Mouse (Mus musculus) limb, embryonic 13.5 days (tissue): ENCODE measurements around the gene Metap1d. TPM values are rescaled to one million over a fixed set of nuclear protein-coding genes. Genes with fewer than 3 reads are reported as not detected.

Experiments used
- ATAC-seq: fragments of 200-750 bp; cut with Nextera tagmentation; 2 replicates; pipeline ENCODE4 v1.8.0; 2017; ENCODE audit warnings: low read depth, moderate number of reproducible peaks, moderate TSS enrichment; ENCODE audit not compliant: low FRiP score
- H3K27ac ChIP-seq: fragments of 300-500 bp; sonication (generic); 2 replicates; pipeline ENCODE4 v1.5.1; 2015; ENCODE audit warnings: inconsistent platforms, mild to moderate bottlenecking, moderate library complexity
- H3K27me3 ChIP-seq: fragments of 300-500 bp; sonication (generic); 2 replicates; pipeline ENCODE4 v1.6.1; 2015; ENCODE audit warnings: mild to moderate bottlenecking, inconsistent platforms
- H3K36me3 ChIP-seq: fragments of 300-500 bp; sonication (generic); 2 replicates; pipeline ENCODE4 v1.6.1; 2015; ENCODE audit warnings: inconsistent platforms, mild to moderate bottlenecking, moderate library complexity
- H3K4me1 ChIP-seq: fragments of 300-500 bp; sonication (generic); 2 replicates; pipeline ENCODE4 v1.6.1; 2015; ENCODE audit warnings: inconsistent platforms
- H3K4me2 ChIP-seq: fragments of 300-500 bp; sonication (generic); replicated peaks from 2 replicates; pipeline ENCODE4 v1.6.1; 2015; ENCODE audit warnings: inconsistent platforms, mild to moderate bottlenecking, moderate library complexity
- H3K4me3 ChIP-seq: fragments of 300-500 bp; sonication (generic); 2 replicates; pipeline ENCODE4 v1.5.1; 2015; ENCODE audit warnings: moderate library complexity, mild to moderate bottlenecking, inconsistent platforms
- H3K9ac ChIP-seq: fragments of 300-500 bp; sonication (generic); 2 replicates; pipeline ENCODE4 v1.6.1; 2015; ENCODE audit warnings: mild to moderate bottlenecking, inconsistent platforms
- H3K9me3 ChIP-seq: fragments of 300-500 bp; sonication (generic); 2 replicates; pipeline ENCODE4 v1.6.1; 2016; ENCODE audit warnings: inconsistent platforms
- WGBS: fragments of 180-500 bp; shearing (Covaris S2); methylation state at CpG from one replicate; pipeline ENCODE4 v1.1.7; 2015; 5-methylcytosine and 5-hydroxymethylcytosine counted together
- polyA plus RNA-seq: library from polyadenylated mRNA; unstranded; fragments of >200 nt; fragmentation: Nextera tagmentation; extraction: Ambion mirVana; gene quantifications from 2 replicates; pipeline ENCODE4 v1.2.1, GENCODE M21; 2015

Metap1d gene
- polyA plus RNA-seq, 1 experiment from 2014 or later = 48.3 TPM

- no peak overlapping the region for H3K4me3 ChIP-seq
- H3K4me1 ChIP-seq = 0 out of 2 replicates have a peak, but pooled peaks cover 4% of the 10 kb centered on the region
- WGBS = 73% methylated on average over 13 of the region's 13 CpGs
Observed at GRCm38 (mm10) chr2:71458624-71459023, 5.5 kb downstream of the Metap1d start.

DNA sequence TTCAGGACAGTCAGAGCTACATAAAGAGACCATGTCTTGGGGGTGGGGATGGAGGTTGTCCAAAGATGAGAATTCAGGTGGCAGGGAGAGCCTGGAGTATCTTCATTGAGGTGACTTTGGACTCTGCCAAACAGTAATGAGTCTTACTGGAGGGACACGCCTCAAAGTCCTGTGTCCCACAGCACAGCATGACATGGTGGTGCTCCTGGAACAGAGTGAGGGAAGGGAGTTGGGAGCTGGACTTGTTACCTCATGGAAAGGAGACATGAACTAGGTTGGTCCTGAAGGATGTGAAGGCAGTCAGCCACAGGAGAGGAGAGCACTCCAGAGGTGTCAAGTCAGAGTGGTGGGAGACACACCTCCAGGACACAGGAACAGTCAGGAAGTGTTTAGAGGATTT is 6.6 kb downstream of the Metap1d start:
- Histone ChIP-seq H3K9me3 (no peaks in the 10 kb centered on the region), H3K4me2 (no peak overlapping the region), H3K9ac (no peak overlapping the region), H3K36me3 (no peaks in the 10 kb centered on the region), H3K4me3 (no peak overlapping the region), H3K27ac (no peak overlapping the region), H3K27me3 (no peaks in the 10 kb centered on the region), H3K4me1 (no peaks in the 10 kb centered on the region)
- no peak for ATAC-seq
- WGBS = 86% methylated on average over 1 of the region's 1 CpGs

More at GRCm38 (mm10) chr2:71458624-71459023, 5.5 kb downstream of the Metap1d start:
- Histone ChIP-seq H3K27me3 (no peaks in the 10 kb centered on the region), H3K9me3 (no peaks in the 10 kb centered on the region), H3K36me3 (no peaks in the 10 kb centered on the region), H3K4me2 (no peak overlapping the region), H3K27ac (no peak overlapping the region), H3K9ac (no peak overlapping the region)
- no peak for ATAC-seq

- Histone ChIP-seq H3K27me3 (no peaks in the 10 kb centered on the region), H3K4me3 (no peak overlapping the region), H3K9ac (no peak overlapping the region), H3K9me3 (no peaks in the 10 kb centered on the region), H3K27ac (no peak overlapping the region), H3K4me2 (no peak overlapping the region), H3K4me1 (peaks cover 3% of the 10 kb centered on the region; the same call in 1 of the 2 replicates), H3K36me3 (no peaks in the 10 kb centered on the region)
- no peak for ATAC-seq
- WGBS = 73% methylated on average over 6 of the region's 6 CpGs
Observed at GRCm38 (mm10) chr2:71461139-71461538, 8.1 kb downstream of the Metap1d start.

DNA sequence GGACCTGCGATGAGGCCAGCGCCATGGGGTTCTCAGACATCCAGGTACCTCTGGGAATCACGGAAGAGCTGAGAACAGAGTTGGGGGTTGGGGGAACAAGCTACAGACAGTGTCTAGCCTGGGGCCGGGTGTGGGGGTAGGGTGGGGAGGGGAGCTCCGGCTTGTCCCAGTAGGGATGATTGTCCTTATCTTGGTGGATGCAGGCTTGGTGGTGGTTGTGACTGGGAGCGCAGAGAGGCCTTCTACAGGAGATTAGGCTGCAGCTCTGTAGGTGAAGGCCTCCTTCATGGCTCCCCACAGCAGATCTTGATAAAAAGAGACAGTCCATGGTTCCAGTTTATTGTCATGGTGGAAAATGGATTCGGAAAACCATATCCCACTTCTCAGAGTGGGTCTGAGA is 8.5 kb downstream of the Metap1d start:
- Histone ChIP-seq H3K9me3 (no peaks in the 10 kb centered on the region), H3K4me2 (no peak overlapping the region), H3K27me3 (no peaks in the 10 kb centered on the region), H3K36me3 (no peaks in the 10 kb centered on the region), H3K4me1 (peaks cover 3% of the 10 kb centered on the region; the same call in 1 of the 2 replicates), H3K27ac (no peak overlapping the region), H3K9ac (no peak overlapping the region), H3K4me3 (no peak overlapping the region)
- 76% methylated on average over 7 of the region's 7 CpGs for WGBS
- ATAC-seq = no peak

GRCm38 (mm10) chr2:71462066-71462465 is 9.0 kb downstream of the Metap1d start:
- H3K4me2 ChIP-seq = no peak overlapping the region
- no peak overlapping the region for H3K9ac ChIP-seq
- WGBS = 81% methylated on average over 4 of the region's 4 CpGs
- H3K27me3 ChIP-seq = no peaks in the 10 kb centered on the region
- H3K4me1 ChIP-seq = peaks cover 3% of the 10 kb centered on the region; the same call in 1 of the 2 replicates
- no peak overlapping the region for H3K4me3 ChIP-seq
- H3K36me3 ChIP-seq = no peaks in the 10 kb centered on the region
- no peak overlapping the region for H3K27ac ChIP-seq
- ATAC-seq = no peak
- H3K9me3 ChIP-seq = no peaks in the 10 kb centered on the region

DNA sequence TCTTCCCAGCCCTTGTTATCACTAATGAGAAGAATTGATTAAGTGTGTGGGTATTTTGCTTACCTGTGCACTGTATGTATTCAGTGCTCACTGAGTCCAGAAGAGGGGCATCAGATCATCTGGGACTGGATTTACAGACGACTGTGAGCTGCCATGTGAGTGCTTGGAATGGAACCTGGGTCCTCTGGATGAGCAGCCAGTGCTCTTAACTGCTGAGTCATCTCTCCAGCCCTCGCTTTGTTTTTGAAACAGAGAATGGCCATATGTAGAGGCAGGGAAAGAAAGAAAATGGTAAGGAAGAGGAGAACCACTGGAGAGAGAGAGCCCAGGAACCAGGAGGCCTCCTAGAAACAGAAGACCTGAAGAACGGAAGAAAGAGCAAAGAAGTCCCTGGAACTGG is 9.5 kb downstream of the Metap1d start:
- Histone ChIP-seq H3K27ac (no peak overlapping the region), H3K4me3 (no peak overlapping the region), H3K9ac (no peak overlapping the region), H3K4me1 (peaks cover 3% of the 10 kb centered on the region; the same call in 1 of the 2 replicates), H3K4me2 (no peak overlapping the region), H3K9me3 (no peaks in the 10 kb centered on the region), H3K27me3 (no peaks in the 10 kb centered on the region), H3K36me3 (no peaks in the 10 kb centered on the region)
- no peak for ATAC-seq
- 68% methylated on average over 3 of the region's 3 CpGs for WGBS

GRCm38 (mm10) chr2:71466103-71466502 is 13.0 kb downstream of the Metap1d start:
- H3K4me3 ChIP-seq = no peak overlapping the region
- no peaks in the 10 kb centered on the region for H3K27me3 ChIP-seq
- no peak overlapping the region for H3K4me2 ChIP-seq
- no peak overlapping the region for H3K9ac ChIP-seq
- no peaks in the 10 kb centered on the region for H3K9me3 ChIP-seq
- WGBS = 23% methylated on average over 5 of the region's 6 CpGs
- H3K36me3 ChIP-seq = no peaks in the 10 kb centered on the region
- no peak for ATAC-seq
- H3K4me1 ChIP-seq = peaks cover 3% of the 10 kb centered on the region; the same call in 1 of the 2 replicates
- no peak overlapping the region for H3K27ac ChIP-seq

- H3K4me1 ChIP-seq = peaks cover 3% of the 10 kb centered on the region; the same call in 1 of the 2 replicates
- no peaks in the 10 kb centered on the region for H3K27me3 ChIP-seq
- 59% methylated on average over 11 of the region's 11 CpGs for WGBS
- no peak for ATAC-seq
- no peak overlapping the region for H3K4me3 ChIP-seq
- H3K27ac ChIP-seq = no peak overlapping the region
- H3K9ac ChIP-seq = no peak overlapping the region
- no peaks in the 10 kb centered on the region for H3K9me3 ChIP-seq
- H3K4me2 ChIP-seq = no peak overlapping the region
- H3K36me3 ChIP-seq = no peaks in the 10 kb centered on the region
Observed at GRCm38 (mm10) chr2:71466861-71467450, 13.9 kb downstream of the Metap1d start.

- ATAC-seq = no peak
- 88% methylated on average over 6 of the region's 6 CpGs for WGBS
- H3K4me2 ChIP-seq = no peak overlapping the region
Observed at GRCm38 (mm10) chr2:71471094-71471493, 18.0 kb downstream of the Metap1d start.

DNA sequence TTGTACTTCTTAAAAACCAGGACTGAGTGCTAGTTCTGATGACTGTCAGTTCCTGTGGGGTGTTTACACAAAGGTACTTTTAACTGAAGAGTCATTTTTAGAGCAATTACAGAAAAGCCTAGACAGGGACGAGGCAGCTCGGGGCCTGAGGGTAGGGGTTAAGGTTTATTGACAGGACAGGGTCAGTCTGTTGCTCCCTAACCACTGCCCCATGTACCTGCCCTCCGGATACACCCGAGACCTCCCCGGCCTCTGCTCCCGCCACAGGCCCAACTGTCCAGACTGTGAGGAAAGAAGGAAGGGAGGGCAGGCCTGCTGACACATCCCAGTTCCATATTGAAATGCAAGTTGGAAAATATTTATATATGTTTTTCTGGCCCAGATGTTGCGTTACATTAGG is 20.8 kb downstream of the Metap1d start:
- H3K27ac ChIP-seq = no peak overlapping the region
- no peak overlapping the region for H3K4me3 ChIP-seq
- peaks cover 3% of the 10 kb centered on the region; the same call in 1 of the 2 replicates for H3K9me3 ChIP-seq
- peaks cover 22% of the 10 kb centered on the region for H3K4me1 ChIP-seq
- H3K27me3 ChIP-seq = no peaks in the 10 kb centered on the region
- 60% methylated on average over 7 of the region's 7 CpGs for WGBS
- H3K36me3 ChIP-seq = no peaks in the 10 kb centered on the region
- no peak overlapping the region for H3K4me2 ChIP-seq
- ATAC-seq = no peak
- no peak overlapping the region for H3K9ac ChIP-seq

More at GRCm38 (mm10) chr2:71471094-71471493, 18.0 kb downstream of the Metap1d start:
- H3K4me3 ChIP-seq = no peak overlapping the region
- H3K27ac ChIP-seq = no peak overlapping the region
- peaks cover 21% of the 10 kb centered on the region for H3K4me1 ChIP-seq
- no peaks in the 10 kb centered on the region for H3K27me3 ChIP-seq
- no peaks in the 10 kb centered on the region for H3K9me3 ChIP-seq
- H3K36me3 ChIP-seq = no peaks in the 10 kb centered on the region
- H3K9ac ChIP-seq = no peak overlapping the region

DNA sequence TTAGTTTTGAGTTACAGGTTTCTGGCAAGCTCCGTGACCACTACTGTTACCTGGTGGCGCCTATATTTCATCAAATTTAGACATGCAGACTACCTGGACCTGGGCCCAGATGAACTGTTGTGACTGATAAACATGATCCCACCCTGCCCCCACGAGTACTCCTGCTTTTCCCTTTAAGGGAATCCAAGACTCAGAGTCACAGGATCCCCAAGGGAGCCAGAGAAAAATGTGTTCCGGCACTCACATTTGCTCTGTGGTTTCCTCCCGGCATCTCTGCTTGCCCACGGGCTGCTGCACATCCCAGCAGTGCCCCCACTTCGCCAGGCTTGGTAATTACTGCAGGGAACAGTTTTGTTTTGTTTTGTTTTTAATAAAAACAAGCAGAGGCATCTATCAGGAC is 21.3 kb downstream of the Metap1d start:
- H3K4me2 ChIP-seq = no peak overlapping the region

DNA sequence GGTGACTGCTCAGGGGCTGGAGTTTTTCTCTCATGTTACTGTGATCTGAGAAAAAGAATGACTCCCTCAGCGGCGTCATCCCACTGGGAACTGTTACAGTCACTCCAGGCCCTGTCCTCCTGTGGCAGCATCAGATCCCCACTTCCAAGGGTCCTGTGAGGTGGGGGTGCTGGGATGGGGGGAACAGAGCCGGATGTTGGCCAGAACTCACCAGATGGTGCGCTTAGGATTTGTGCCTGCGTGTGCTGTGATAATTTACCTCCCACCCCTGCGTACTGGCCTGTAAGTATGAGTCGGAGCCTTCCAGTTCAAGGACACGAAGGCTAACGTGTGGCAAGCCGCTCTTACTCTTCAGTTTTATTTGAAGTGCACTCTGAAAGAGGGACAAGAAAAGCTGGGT is 22.2 kb downstream of the Metap1d start:
- Histone ChIP-seq H3K4me2 (no peak overlapping the region), H3K9me3 (peaks cover 3% of the 10 kb centered on the region; the same call in 1 of the 2 replicates), H3K27me3 (no peaks in the 10 kb centered on the region), H3K4me1 (peaks cover 28% of the 10 kb centered on the region), H3K4me3 (no peak overlapping the region), H3K36me3 (no peaks in the 10 kb centered on the region), H3K27ac (peak overlapping the region; percentile 48; the same call in 1 of the 2 replicates), H3K9ac (no peak overlapping the region)
- ATAC-seq = no peak
- WGBS = 55% methylated on average over 10 of the region's 10 CpGs

More for the DNA sequence above, 21.3 kb downstream of the Metap1d start:
- Histone ChIP-seq H3K9ac (no peak overlapping the region), H3K36me3 (no peaks in the 10 kb centered on the region), H3K4me1 (peaks cover 22% of the 10 kb centered on the region), H3K27me3 (no peaks in the 10 kb centered on the region), H3K4me3 (no peak overlapping the region), H3K27ac (no peak overlapping the region), H3K9me3 (peaks cover 3% of the 10 kb centered on the region; the same call in 1 of the 2 replicates)
- 29% methylated on average over 7 of the region's 7 CpGs for WGBS
- ATAC-seq = no peak

DNA sequence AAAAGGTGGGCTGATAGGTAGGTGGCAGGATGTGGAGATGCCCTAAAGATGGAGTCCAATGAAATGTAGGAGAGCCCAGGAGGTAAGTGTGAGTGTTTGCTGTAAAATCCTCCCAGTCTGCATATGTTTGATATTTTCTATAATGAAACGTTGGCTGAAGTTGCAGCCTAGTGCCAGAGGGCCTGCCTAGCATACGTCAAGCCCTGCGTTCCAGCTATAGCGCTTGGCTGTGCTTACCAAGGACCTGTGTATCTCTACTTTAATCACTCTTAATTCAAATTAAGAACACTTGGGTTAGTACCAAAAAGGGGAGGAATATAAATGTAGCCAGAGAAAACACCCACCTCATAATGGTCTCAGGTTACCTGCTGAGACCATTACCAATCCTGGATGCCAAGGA is 22.7 kb downstream of the Metap1d start:
- peaks cover 3% of the 10 kb centered on the region; the same call in 1 of the 2 replicates for H3K9me3 ChIP-seq
- H3K4me1 ChIP-seq = peaks cover 29% of the 10 kb centered on the region
- no peaks in the 10 kb centered on the region for H3K27me3 ChIP-seq
- no peak overlapping the region for H3K9ac ChIP-seq
- H3K4me2 ChIP-seq = no peak overlapping the region
- no peak overlapping the region for H3K4me3 ChIP-seq
- H3K36me3 ChIP-seq = no peaks in the 10 kb centered on the region
- H3K27ac ChIP-seq = no peak overlapping the region
- 63% methylated on average over 4 of the region's 4 CpGs for WGBS
- no peak for ATAC-seq
